Mouse (Mus musculus) testis, postnatal 10 days (tissue): Measurements from ENCODE around the gene Kdm2b.

Experiments
- DNase-seq: peaks from one replicate; pipeline ENCODE4 v3.0.0; 2021; ENCODE audit warnings: low spot score

Kdm2b gene

GRCm38 (mm10) chr5:122926341-122926740 is 63.3 kb downstream of the Kdm2b start:
- no peak for DNase-seq

GRCm38 (mm10) chr5:122925534-122925958 is 64.1 kb downstream of the Kdm2b start:
- DNase-seq = peak; percentile 79

- no peak for DNase-seq
Measured at GRCm38 (mm10) chr5:122923871-122924465, 65.7 kb downstream of the Kdm2b start.

- no peak for DNase-seq
Measured at GRCm38 (mm10) chr5:122921941-122922340, 67.7 kb downstream of the Kdm2b start.

GRCm38 (mm10) chr5:122920557-122920956 is 69.1 kb downstream of the Kdm2b start:
- DNase-seq = no peak

- DNase-seq = no peak
Measured at GRCm38 (mm10) chr5:122917982-122918711, 71.5 kb downstream of the Kdm2b start.

- no peak for DNase-seq
Measured at GRCm38 (mm10) chr5:122916147-122916546, 73.5 kb downstream of the Kdm2b start.

GRCm38 (mm10) chr5:122912863-122913262 is 76.8 kb downstream of the Kdm2b start:
- DNase-seq = no peak

- DNase-seq = no peak
Measured at GRCm38 (mm10) chr5:122909481-122909880, 80.1 kb downstream of the Kdm2b start.

GRCm38 (mm10) chr5:122908001-122908400 is 81.6 kb downstream of the Kdm2b start:
- no peak for DNase-seq

GRCm38 (mm10) chr5:122907182-122907581 is 82.4 kb downstream of the Kdm2b start:
- no peak for DNase-seq

GRCm38 (mm10) chr5:122903165-122903564 is 86.5 kb downstream of the Kdm2b start:
- no peak for DNase-seq

- no peak for DNase-seq
Measured at GRCm38 (mm10) chr5:122902228-122902627, 87.4 kb downstream of the Kdm2b start.

GRCm38 (mm10) chr5:122901666-122902065 is 88.0 kb downstream of the Kdm2b start:
- no peak for DNase-seq

GRCm38 (mm10) chr5:122901179-122901578 is 88.4 kb downstream of the Kdm2b start:
- no peak for DNase-seq

- no peak for DNase-seq
Measured at GRCm38 (mm10) chr5:122900558-122901171, 89.0 kb downstream of the Kdm2b start.

- peak; percentile 94 for DNase-seq
Measured at GRCm38 (mm10) chr5:122899777-122900557, 89.7 kb downstream of the Kdm2b start.

GRCm38 (mm10) chr5:122898963-122899776 is 90.5 kb downstream of the Kdm2b start:
- no peak for DNase-seq

GRCm38 (mm10) chr5:122898153-122898552 is 91.5 kb downstream of the Kdm2b start:
- DNase-seq = no peak

GRCm38 (mm10) chr5:122894821-122895220 is 94.8 kb downstream of the Kdm2b start:
- DNase-seq = no peak

GRCm38 (mm10) chr5:122894007-122894637 is 95.5 kb downstream of the Kdm2b start:
- peak; percentile 77 for DNase-seq
